Mouse (Mus musculus) ES-E14 (cell line): ENCODE measurements around the gene Npff.

ENCODE experiments used
- CHD2 ChIP-seq: IDR thresholded peaks from 2 replicates; pipeline ENCODE4 v1.6.1; 2014; ENCODE audit warnings: mild to moderate bottlenecking, low read depth, low read length, inconsistent platforms
- HCFC1 ChIP-seq: IDR thresholded peaks from 2 replicates; pipeline ENCODE4 v1.6.1; 2012; ENCODE audit warnings: low read length, inconsistent platforms, borderline replicate concordance; ENCODE audit not compliant: insufficient read depth
- MAFK ChIP-seq: IDR thresholded peaks from 2 replicates; pipeline ENCODE4 v1.6.1; 2014; ENCODE audit warnings: mild to moderate bottlenecking, low read depth, low read length, inconsistent platforms; ENCODE audit not compliant: insufficient read depth
- ZC3H11A ChIP-seq: IDR thresholded peaks from 2 replicates; pipeline ENCODE4 v1.6.1; 2012; ENCODE audit warnings: low read depth, mild to moderate bottlenecking, inconsistent platforms, low read length, borderline replicate concordance
- ZNF384 ChIP-seq: IDR thresholded peaks from 2 replicates; pipeline ENCODE4 v1.6.1; 2012; ENCODE audit warnings: low read depth, low read length, inconsistent platforms

GRCm38 (mm10) chr15:102515261-102515660 is 9.5 kb downstream of the Npff start:
- TF ChIP-seq MAFK (no peak), CHD2 (no peak), ZC3H11A (no peak), HCFC1 (no peak), ZNF384 (no peak)
